Mouse (Mus musculus): Measurements from ENCODE around the gene Pafah1b3. TPM values are rescaled to one million over a fixed set of nuclear protein-coding genes. Genes with fewer than 3 reads are reported as not detected.
"Not testable (repeated sequence)": the region's sequence is repeated elsewhere in the genome, so short reads cannot be mapped to it uniquely, and the experiment has no call there.

The Pafah1b3 gene
- polyA plus RNA-seq, 1 experiment from 2014 or later: 679 TPM

GRCm38 (mm10) chr7:25269029-25269428 lies 28.8 kb downstream of the Pafah1b3 start:
- no peak for ATAC-seq (replicated peaks)
- Histone ChIP-seq H3K4me2 (peak overlapping the region; percentile 85), H3K9me3 (no peaks in the 10 kb centered on the region), H3K4me3 (peak overlapping the region; percentile 85), H3K36me3 (replicated peaks) (no peaks in the 10 kb centered on the region), H3K27ac (peak overlapping the region; percentile 90), H3K27me3 (replicated peaks) (no peaks in the 10 kb centered on the region), H3K4me1 (peaks cover 35% of the 10 kb centered on the region), H3K9ac (peak overlapping the region; percentile 94)
- WGBS: 52% methylated on average over 4 of the region's 4 CpGs

- WGBS: 2% methylated on average over 7 of the region's 7 CpGs
Observed at GRCm38 (mm10) chr7:25268588-25268987, 29.2 kb downstream of the Pafah1b3 start.

GRCm38 (mm10) chr7:25267751-25268463 lies 29.9 kb downstream of the Pafah1b3 start:
- Histone ChIP-seq H3K27ac (peak overlapping the region; percentile 94), H3K4me1 (peaks cover 27% of the 10 kb centered on the region), H3K9ac (peak overlapping the region; percentile 94), H3K36me3 (replicated peaks) (no peaks in the 10 kb centered on the region), H3K4me3 (peak overlapping the region; percentile 85), H3K9me3 (no peaks in the 10 kb centered on the region), H3K27me3 (replicated peaks) (no peaks in the 10 kb centered on the region), H3K4me2 (peak overlapping the region; percentile 85)
- WGBS: under 1% methylated on average over 33 of the region's 33 CpGs
- peak; percentile 97 for ATAC-seq (replicated peaks)

More at GRCm38 (mm10) chr7:25268588-25268987, 29.2 kb downstream of the Pafah1b3 start:
- no peak for ATAC-seq (replicated peaks)
- Histone ChIP-seq H3K4me3 (peak overlapping the region; percentile 85), H3K36me3 (replicated peaks) (no peaks in the 10 kb centered on the region), H3K9me3 (no peaks in the 10 kb centered on the region), H3K27me3 (replicated peaks) (no peaks in the 10 kb centered on the region), H3K9ac (peak overlapping the region; percentile 94), H3K4me2 (peak overlapping the region; percentile 85), H3K4me1 (peaks cover 30% of the 10 kb centered on the region), H3K27ac (peak overlapping the region; percentile 90)

GRCm38 (mm10) chr7:25267301-25267750 lies 30.5 kb downstream of the Pafah1b3 start, which contains the start of gene Cic:
Gene Cic, plus strand, starts transcription at chr7:25267704.
- peak within 1 kb of the TSS; percentile 85 for H3K4me2 ChIP-seq
- 0% methylated on average over 29 of the region's 29 CpGs for WGBS

GRCm38 (mm10) chr7:25266180-25266962 lies 31.4 kb downstream of the Pafah1b3 start:
- WGBS: 88% methylated on average over 8 of the region's 8 CpGs
- no peak overlapping the region; the same call in 1 of the 2 replicates for H3K4me3 ChIP-seq
- no peak for ATAC-seq (replicated peaks)

More at GRCm38 (mm10) chr7:25267301-25267750, 30.5 kb downstream of the Pafah1b3 start, which contains the start of gene Cic:
- H3K4me3 ChIP-seq: peak within 1 kb of the TSS; percentile 85
- no peaks in the 10 kb centered on the region for H3K36me3 ChIP-seq (replicated peaks)
- H3K9me3 ChIP-seq: no peaks in the 10 kb centered on the region
- ATAC-seq (replicated peaks): peak; percentile 90
- H3K27ac ChIP-seq: peak within 1 kb of the TSS; percentile 94
- H3K9ac ChIP-seq: peak within 1 kb of the TSS; percentile 94
- peaks cover 27% of the 10 kb centered on the region for H3K4me1 ChIP-seq
- no peaks in the 10 kb centered on the region for H3K27me3 ChIP-seq (replicated peaks)

GRCm38 (mm10) chr7:25265743-25266142 lies 32.0 kb downstream of the Pafah1b3 start:
- not testable (repeated sequence) for H3K36me3 ChIP-seq (replicated peaks); H3K9ac ChIP-seq; H3K9me3 ChIP-seq; H3K27me3 ChIP-seq (replicated peaks); H3K27ac ChIP-seq; ATAC-seq (replicated peaks); H3K4me3 ChIP-seq; H3K4me2 ChIP-seq
- H3K4me1 ChIP-seq: peaks cover 26% of the 10 kb centered on the region
- 90% methylated on average over 5 of the region's 5 CpGs for WGBS

More at GRCm38 (mm10) chr7:25266180-25266962, 31.4 kb downstream of the Pafah1b3 start:
- Histone ChIP-seq H3K4me2 (peak overlapping the region; percentile 54; the same call in 1 of the 2 replicates), H3K27me3 (replicated peaks) (no peaks in the 10 kb centered on the region), H3K4me1 (peaks cover 27% of the 10 kb centered on the region), H3K9me3 (no peaks in the 10 kb centered on the region), H3K27ac (no peak overlapping the region), H3K36me3 (replicated peaks) (no peaks in the 10 kb centered on the region), H3K9ac (peak overlapping the region; percentile 1; the same call in 1 of the 2 replicates)

GRCm38 (mm10) chr7:25263968-25264870 lies 33.6 kb downstream of the Pafah1b3 start:
- peaks cover 11% of the 10 kb centered on the region for H3K4me1 ChIP-seq
- no peaks in the 10 kb centered on the region for H3K36me3 ChIP-seq (replicated peaks)
- 29% methylated on average over 17 of the region's 17 CpGs for WGBS
- H3K9ac ChIP-seq: no peak overlapping the region
- no peaks in the 10 kb centered on the region for H3K9me3 ChIP-seq
- no peak overlapping the region for H3K4me2 ChIP-seq
- H3K4me3 ChIP-seq: no peak overlapping the region
- H3K27me3 ChIP-seq (replicated peaks): no peaks in the 10 kb centered on the region
- H3K27ac ChIP-seq: no peak overlapping the region
- ATAC-seq (replicated peaks): no peak

GRCm38 (mm10) chr7:25261896-25262295 lies 35.9 kb downstream of the Pafah1b3 start:
- no peak overlapping the region for H3K27ac ChIP-seq
- no peak overlapping the region for H3K4me2 ChIP-seq
- H3K9me3 ChIP-seq: no peaks in the 10 kb centered on the region
- whole genome bisulfite sequencing: 72% methylated on average over 1 of the region's 1 CpGs
- no peaks in the 10 kb centered on the region for H3K36me3 ChIP-seq (replicated peaks)
- ATAC-seq (replicated peaks): no peak
- no peak overlapping the region for H3K9ac ChIP-seq
- no peaks in the 10 kb centered on the region for H3K27me3 ChIP-seq (replicated peaks)
- H3K4me1 ChIP-seq: peaks cover 2% of the 10 kb centered on the region
- H3K4me3 ChIP-seq: no peak overlapping the region

GRCm38 (mm10) chr7:25251822-25252221 lies 46.0 kb downstream of the Pafah1b3 start:
- peaks cover 48% of the 10 kb centered on the region for H3K4me1 ChIP-seq

GRCm38 (mm10) chr7:25251071-25251791 lies 46.6 kb downstream of the Pafah1b3 start:
- H3K27me3 ChIP-seq (replicated peaks): no peaks in the 10 kb centered on the region
- peaks cover 53% of the 10 kb centered on the region for H3K4me1 ChIP-seq
- H3K9me3 ChIP-seq: no peaks in the 10 kb centered on the region
- peak; percentile 15; the same call in 1 of the 2 replicates for ATAC-seq (replicated peaks)
- 2% methylated on average over 22 of the region's 22 CpGs for WGBS
- H3K4me2 ChIP-seq: peak overlapping the region; percentile 100
- H3K27ac ChIP-seq: peak overlapping the region; percentile 67
- H3K9ac ChIP-seq: peak overlapping the region; percentile 51
- no peaks in the 10 kb centered on the region for H3K36me3 ChIP-seq (replicated peaks)
- H3K4me3 ChIP-seq: peak overlapping the region; percentile 71

More at GRCm38 (mm10) chr7:25251822-25252221, 46.0 kb downstream of the Pafah1b3 start:
- Histone ChIP-seq H3K9me3 (no peaks in the 10 kb centered on the region), H3K4me3 (peak overlapping the region; percentile 71), H3K9ac (peak overlapping the region; percentile 51), H3K4me2 (peak overlapping the region; percentile 100), H3K27ac (peak overlapping the region; percentile 67), H3K36me3 (replicated peaks) (no peaks in the 10 kb centered on the region), H3K27me3 (replicated peaks) (no peaks in the 10 kb centered on the region)
- WGBS: 14% methylated on average over 8 of the region's 8 CpGs
- no peak for ATAC-seq (replicated peaks)

All from midbrain, embryonic 15.5 days (tissue).